Mouse (Mus musculus) embryonic facial prominence, embryonic 13.5 days (tissue): ENCODE results near the gene Tgfbr3. TPM values are rescaled to one million over a fixed set of nuclear protein-coding genes. Genes with fewer than 3 reads are reported as not detected.

Source experiments
- ATAC-seq: fragments of 200-750 bp; cut with Nextera tagmentation; 2 replicates; pipeline ENCODE4 v1.8.0; 2017; ENCODE audit warnings: low read depth; ENCODE audit not compliant: insufficient number of reproducible peaks, insufficient read depth, low FRiP score, low TSS enrichment
- H3K27ac ChIP-seq: fragments of 300-500 bp; sonication (generic); 2 replicates; pipeline ENCODE4 v1.5.1; 2015; ENCODE audit warnings: moderate library complexity, mild to moderate bottlenecking, inconsistent platforms
- H3K27me3 ChIP-seq: fragments of 300-500 bp; sonication (generic); 2 replicates; pipeline ENCODE4 v1.6.1; 2015; ENCODE audit warnings: mild to moderate bottlenecking, inconsistent platforms
- H3K36me3 ChIP-seq: fragments of 300-500 bp; sonication (generic); 2 replicates; pipeline ENCODE4 v1.6.1; 2015; ENCODE audit warnings: mild to moderate bottlenecking, inconsistent platforms
- H3K4me1 ChIP-seq: fragments of 300-500 bp; sonication (generic); 2 replicates; pipeline ENCODE4 v1.6.1; 2015; ENCODE audit warnings: inconsistent platforms
- H3K4me2 ChIP-seq: fragments of 300-500 bp; sonication (generic); 2 replicates; pipeline ENCODE4 v1.6.1; 2015; ENCODE audit warnings: moderate library complexity, mild to moderate bottlenecking, inconsistent platforms
- H3K4me3 ChIP-seq: fragments of 300-500 bp; sonication (generic); 2 replicates; pipeline ENCODE4 v1.5.1; 2015; ENCODE audit warnings: mild to moderate bottlenecking, inconsistent platforms
- H3K9ac ChIP-seq: fragments of 300-500 bp; sonication (generic); 2 replicates; pipeline ENCODE4 v1.6.1; 2015; ENCODE audit warnings: mild to moderate bottlenecking, inconsistent platforms
- H3K9me3 ChIP-seq: fragments of 300-500 bp; sonication (generic); 2 replicates; pipeline ENCODE4 v1.6.1; 2016; ENCODE audit warnings: inconsistent platforms
- WGBS: fragments of 180-500 bp; shearing (Covaris S2); methylation state at CpG from one replicate; pipeline ENCODE4 v1.1.7; 2015; ENCODE audit warnings: mixed read lengths; 5-methylcytosine and 5-hydroxymethylcytosine counted together
- polyA plus RNA-seq: library from polyadenylated mRNA; unstranded; fragments of >200 nt; fragmentation: Nextera tagmentation; extraction: Ambion mirVana; gene quantifications from 2 replicates; pipeline ENCODE4 v1.2.1, GENCODE M21; 2015

Gene Tgfbr3
- polyA plus RNA-seq, 1 experiment from 2014 or later = 35.9 TPM

- Histone ChIP-seq H3K4me2 (no peak overlapping the region), H3K9ac (no peak overlapping the region), H3K36me3 (no peaks in the 10 kb centered on the region), H3K4me3 (no peak overlapping the region), H3K4me1 (peaks cover 24% of the 10 kb centered on the region), H3K27me3 (no peaks in the 10 kb centered on the region), H3K27ac (no peak overlapping the region), H3K9me3 (no peaks in the 10 kb centered on the region)
- no peak for ATAC-seq
- 61% methylated on average over 8 of the region's 8 CpGs for WGBS
Measured at GRCm38 (mm10) chr5:107295061-107295816, 5.8 kb upstream of the Tgfbr3 start.

- Histone ChIP-seq H3K4me3 (no peak overlapping the region), H3K9me3 (no peaks in the 10 kb centered on the region), H3K27me3 (no peaks in the 10 kb centered on the region), H3K9ac (no peak overlapping the region), H3K4me2 (no peak overlapping the region), H3K36me3 (no peaks in the 10 kb centered on the region), H3K27ac (no peak overlapping the region), H3K4me1 (peaks cover 28% of the 10 kb centered on the region)
- ATAC-seq = no peak
- 88% methylated on average over 4 of the region's 4 CpGs for WGBS
Measured at GRCm38 (mm10) chr5:107294041-107294440, 4.6 kb upstream of the Tgfbr3 start.

GRCm38 (mm10) chr5:107289986-107290385, 557 bp upstream of the Tgfbr3 start:
- peak overlapping the region; percentile 79 for H3K4me2 ChIP-seq
- peak overlapping the region; percentile 96 for H3K27ac ChIP-seq
- no peaks in the 10 kb centered on the region for H3K36me3 ChIP-seq
- H3K9ac ChIP-seq = no peak overlapping the region
- no peak for ATAC-seq
- WGBS = 29% methylated on average over 8 of the region's 8 CpGs
- H3K9me3 ChIP-seq = no peaks in the 10 kb centered on the region
- peak overlapping the region; percentile 91 for H3K4me3 ChIP-seq
- peaks cover 24% of the 10 kb centered on the region for H3K4me1 ChIP-seq
- H3K27me3 ChIP-seq = no peaks in the 10 kb centered on the region

- peak; percentile 1; the same call in 1 of the 2 replicates for ATAC-seq
- H3K9me3 ChIP-seq = no peaks in the 10 kb centered on the region
- under 1% methylated on average over 62 of the region's 62 CpGs for WGBS
Measured at GRCm38 (mm10) chr5:107288427-107289233, 799 bp downstream of the Tgfbr3 start.

GRCm38 (mm10) chr5:107287908-107288267, 1.5 kb downstream of the Tgfbr3 start:
- H3K27ac ChIP-seq = peak overlapping the region; percentile 1; the same call in 1 of the 2 replicates
- no peaks in the 10 kb centered on the region for H3K27me3 ChIP-seq
- H3K4me1 ChIP-seq = peaks cover 39% of the 10 kb centered on the region
- ATAC-seq = no peak
- H3K9me3 ChIP-seq = no peaks in the 10 kb centered on the region
- H3K9ac ChIP-seq = peak overlapping the region; percentile 95
- no peaks in the 10 kb centered on the region for H3K36me3 ChIP-seq
- peak overlapping the region; percentile 79 for H3K4me2 ChIP-seq
- WGBS = 39% methylated on average over 5 of the region's 5 CpGs
- H3K4me3 ChIP-seq = peak overlapping the region; percentile 91

More at GRCm38 (mm10) chr5:107288427-107289233, 799 bp downstream of the Tgfbr3 start:
- peak overlapping the region; percentile 95 for H3K9ac ChIP-seq
- peak overlapping the region; percentile 96 for H3K27ac ChIP-seq
- H3K4me3 ChIP-seq = peak overlapping the region; percentile 91
- H3K36me3 ChIP-seq = no peaks in the 10 kb centered on the region
- H3K27me3 ChIP-seq = no peaks in the 10 kb centered on the region
- peak overlapping the region; percentile 79 for H3K4me2 ChIP-seq
- peaks cover 32% of the 10 kb centered on the region for H3K4me1 ChIP-seq

GRCm38 (mm10) chr5:107287254-107287907, 2.0 kb downstream of the Tgfbr3 start:
- H3K27ac ChIP-seq = peak overlapping the region; percentile 1
- H3K4me1 ChIP-seq = peaks cover 44% of the 10 kb centered on the region
- peak overlapping the region; percentile 79 for H3K4me2 ChIP-seq
- no peak for ATAC-seq
- no peaks in the 10 kb centered on the region for H3K27me3 ChIP-seq
- H3K36me3 ChIP-seq = no peaks in the 10 kb centered on the region
- 22% methylated on average over 6 of the region's 6 CpGs for WGBS
- no peaks in the 10 kb centered on the region for H3K9me3 ChIP-seq
- peak overlapping the region; percentile 91 for H3K4me3 ChIP-seq
- H3K9ac ChIP-seq = peak overlapping the region; percentile 95

- 78% methylated on average over 6 of the region's 6 CpGs for WGBS
- no peak for ATAC-seq
- Histone ChIP-seq H3K9ac (no peak overlapping the region), H3K4me1 (peaks cover 55% of the 10 kb centered on the region), H3K4me3 (no peak overlapping the region), H3K36me3 (peaks cover 4% of the 10 kb centered on the region), H3K27ac (no peak overlapping the region), H3K27me3 (no peaks in the 10 kb centered on the region), H3K4me2 (peak overlapping the region; percentile 7), H3K9me3 (no peaks in the 10 kb centered on the region)
Measured at GRCm38 (mm10) chr5:107285563-107285962, 3.9 kb downstream of the Tgfbr3 start.

- Histone ChIP-seq H3K9me3 (no peaks in the 10 kb centered on the region), H3K9ac (no peak overlapping the region), H3K4me1 (peaks cover 55% of the 10 kb centered on the region), H3K4me3 (no peak overlapping the region), H3K4me2 (no peak overlapping the region), H3K36me3 (peaks cover 10% of the 10 kb centered on the region), H3K27me3 (no peaks in the 10 kb centered on the region), H3K27ac (no peak overlapping the region)
- WGBS = 69% methylated on average over 10 of the region's 10 CpGs
- ATAC-seq = no peak
Measured at GRCm38 (mm10) chr5:107283935-107284524, 5.4 kb downstream of the Tgfbr3 start.

GRCm38 (mm10) chr5:107282561-107283307, 6.7 kb downstream of the Tgfbr3 start:
- H3K4me3 ChIP-seq = no peak overlapping the region
- H3K9me3 ChIP-seq = no peaks in the 10 kb centered on the region
- H3K27me3 ChIP-seq = no peaks in the 10 kb centered on the region
- peaks cover 10% of the 10 kb centered on the region for H3K36me3 ChIP-seq
- H3K9ac ChIP-seq = no peak overlapping the region
- H3K4me1 ChIP-seq = peaks cover 51% of the 10 kb centered on the region
- peak overlapping the region; percentile 66 for H3K27ac ChIP-seq
- H3K4me2 ChIP-seq = peak overlapping the region; percentile 26; the same call in 1 of the 2 replicates
- no peak for ATAC-seq
- WGBS = 43% methylated on average over 9 of the region's 9 CpGs

GRCm38 (mm10) chr5:107279263-107279662, 10.2 kb downstream of the Tgfbr3 start:
- Histone ChIP-seq H3K9ac (no peak overlapping the region), H3K4me2 (no peak overlapping the region), H3K9me3 (no peaks in the 10 kb centered on the region), H3K4me1 (peaks cover 48% of the 10 kb centered on the region), H3K27ac (peak overlapping the region; percentile 19; the same call in 1 of the 2 replicates), H3K36me3 (peaks cover 10% of the 10 kb centered on the region), H3K4me3 (no peak overlapping the region), H3K27me3 (no peaks in the 10 kb centered on the region)
- ATAC-seq = no peak
- WGBS = 57% methylated on average over 4 of the region's 4 CpGs
